Mouse (Mus musculus) midbrain, embryonic 10.5 days (tissue): ENCODE data around the gene Krt36. TPM values are rescaled to one million over a fixed set of nuclear protein-coding genes. Genes with fewer than 3 reads are reported as not detected.

ENCODE experiments used
- DNase-seq: peaks from one replicate; pipeline ENCODE4 v3.0.0-alpha.2; 2017; ENCODE audit warnings: low spot score
- H3K27ac ChIP-seq: fragments of 300-500 bp; sonication (generic); replicated peaks from 2 replicates; pipeline ENCODE4 v1.5.1; 2016; ENCODE audit warnings: mild to moderate bottlenecking
- H3K27me3 ChIP-seq: fragments of 300-500 bp; sonication (generic); 2 replicates; pipeline ENCODE4 v1.6.1; 2016; ENCODE audit warnings: low read depth, mild to moderate bottlenecking; ENCODE audit not compliant: poor library complexity, severe bottlenecking
- H3K36me3 ChIP-seq: fragments of 300-500 bp; sonication (generic); 2 replicates; pipeline ENCODE4 v1.6.1; 2016; ENCODE audit warnings: mild to moderate bottlenecking, moderate library complexity
- H3K4me1 ChIP-seq: fragments of 300-500 bp; sonication (generic); 2 replicates; pipeline ENCODE4 v1.6.1; 2016
- H3K4me3 ChIP-seq: fragments of 300-500 bp; sonication (generic); 2 replicates; pipeline ENCODE4 v1.5.1; 2016; ENCODE audit warnings: mild to moderate bottlenecking, moderate library complexity
- H3K9me3 ChIP-seq: fragments of 300-500 bp; sonication (generic); replicated peaks from 2 replicates; pipeline ENCODE4 v1.6.1; 2016; ENCODE audit warnings: mild to moderate bottlenecking
- WGBS: fragments of 180-500 bp; shearing (Covaris S2); methylation state at CpG from one replicate; pipeline ENCODE4 v1.1.7; 2016; 5-methylcytosine and 5-hydroxymethylcytosine counted together
- polyA plus RNA-seq: library from polyadenylated mRNA; unstranded; fragments of >200 nt; fragmentation: Nextera tagmentation; extraction: Ambion mirVana; gene quantifications from 2 replicates; pipeline ENCODE4 v1.2.1, GENCODE M21; 2016

Krt36 gene
- polyA plus RNA-seq, 1 experiment from 2014 or later = not detected

DNA sequence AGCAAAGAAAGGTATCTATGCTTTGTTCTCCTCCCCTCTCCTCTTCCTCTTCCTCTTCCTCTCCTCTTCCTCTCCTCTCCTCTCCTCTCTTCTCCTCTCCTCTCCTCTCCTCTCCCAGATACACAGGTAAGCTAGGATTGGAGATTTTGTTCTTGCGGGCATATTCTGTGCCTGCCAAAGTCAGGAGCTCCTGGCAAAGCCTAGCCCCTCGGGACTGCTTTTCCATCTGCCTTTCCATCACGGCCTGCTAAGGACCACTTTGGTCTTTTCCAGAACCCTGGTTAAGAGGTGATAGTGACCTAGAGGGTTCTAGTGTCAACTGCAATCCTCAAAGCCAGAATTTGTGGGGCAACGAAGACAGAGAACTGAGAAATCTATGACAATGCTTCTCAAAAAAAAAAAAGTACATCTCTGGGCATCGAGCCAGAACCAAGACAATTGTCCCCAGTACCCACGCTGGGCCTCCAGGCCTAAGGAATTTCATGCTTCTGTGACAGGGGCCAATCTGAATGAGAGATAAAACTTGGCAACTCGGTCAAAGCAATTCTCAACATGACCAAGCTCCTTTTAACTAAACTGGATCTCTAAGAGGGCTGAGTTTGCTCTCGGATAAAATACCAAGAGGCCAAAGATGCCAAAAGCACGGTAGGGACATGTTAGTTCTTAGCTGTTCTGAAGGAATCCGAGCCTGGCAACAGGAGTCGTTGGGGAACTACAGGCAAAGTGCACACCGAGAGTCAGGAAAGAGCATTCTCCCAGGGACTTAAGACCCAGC, 39.0 kb downstream of the Krt36 start:
- Histone ChIP-seq H3K36me3 (no peaks in the 10 kb centered on the region), H3K4me3 (no peak overlapping the region), H3K27me3 (no peaks in the 10 kb centered on the region), H3K9me3 (no peaks in the 10 kb centered on the region), H3K4me1 (no peaks in the 10 kb centered on the region), H3K27ac (no peak overlapping the region)
- 82% methylated on average over 12 of the region's 12 CpGs for WGBS
- DNase-seq = no peak

DNA sequence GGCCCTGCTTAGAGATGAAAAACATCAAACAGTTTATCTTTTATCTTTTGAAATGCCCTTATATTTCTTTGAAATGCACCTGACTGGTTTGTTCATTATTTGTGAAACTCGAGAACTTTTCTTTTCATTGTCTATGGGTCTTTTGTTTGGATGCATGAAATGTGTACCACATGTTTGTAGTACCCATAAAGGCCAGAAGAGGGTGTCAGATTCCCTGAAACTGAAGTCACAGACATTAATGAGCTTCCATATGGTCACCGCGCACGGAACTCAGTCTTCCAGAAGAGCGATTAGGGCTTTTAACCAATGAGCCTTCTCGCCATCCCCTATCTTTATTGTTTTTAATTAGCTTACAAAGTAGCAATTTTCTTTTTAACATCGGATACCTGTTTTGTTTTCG, 46.6 kb downstream of the Krt36 start:
- 66% methylated on average over 8 of the region's 8 CpGs for WGBS
- DNase-seq = no peak
- H3K27me3 ChIP-seq = no peaks in the 10 kb centered on the region
- H3K36me3 ChIP-seq = no peaks in the 10 kb centered on the region
- H3K4me3 ChIP-seq = no peak overlapping the region
- no peaks in the 10 kb centered on the region for H3K9me3 ChIP-seq
- no peaks in the 10 kb centered on the region for H3K4me1 ChIP-seq
- no peak overlapping the region for H3K27ac ChIP-seq

DNA sequence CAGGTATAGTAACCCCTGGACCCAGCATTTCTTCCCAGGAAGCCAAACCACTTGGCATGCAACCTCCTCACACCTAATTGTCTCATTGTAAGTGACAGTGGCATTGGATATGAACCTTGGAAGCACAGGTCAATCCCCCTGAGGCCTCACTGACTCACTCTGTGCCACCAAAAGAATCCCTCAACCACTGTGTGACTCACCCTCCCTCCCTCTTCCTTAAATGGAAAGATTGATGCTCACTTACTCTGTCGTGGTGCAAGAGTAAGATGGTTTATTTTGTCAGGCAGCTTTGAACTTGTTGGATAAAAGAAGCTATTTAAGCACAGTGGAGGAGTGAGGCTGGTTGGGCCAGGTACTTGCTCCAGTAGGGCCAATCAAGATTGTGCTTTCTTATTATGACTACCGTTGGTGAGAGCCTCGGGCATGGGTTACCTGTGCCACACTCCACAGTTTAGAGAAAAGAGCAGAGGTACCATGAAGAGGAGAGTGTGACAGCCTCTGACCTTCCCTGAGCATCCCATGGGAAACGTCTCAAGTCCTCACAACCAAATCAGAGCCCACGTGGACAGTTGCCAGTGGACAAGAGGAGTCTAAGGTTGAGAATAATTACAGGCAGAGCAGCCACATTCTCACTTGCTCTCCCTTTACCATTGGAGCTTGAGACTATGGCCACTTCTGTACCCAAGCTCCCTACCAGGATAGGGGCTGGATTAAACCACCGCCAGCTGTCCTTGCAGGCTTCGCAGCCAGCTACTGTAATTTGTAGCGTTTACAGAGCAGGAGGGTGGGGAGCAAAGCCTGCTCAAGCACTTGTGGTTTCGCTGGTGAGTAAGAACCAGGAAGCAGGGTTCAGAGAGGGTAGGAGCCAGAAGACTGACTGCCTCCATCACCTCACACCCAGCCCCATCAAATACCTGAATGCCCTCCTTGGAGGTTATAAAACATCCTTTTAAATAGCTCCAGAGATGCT, 49.5 kb downstream of the Krt36 start:
- no peaks in the 10 kb centered on the region for H3K9me3 ChIP-seq
- no peak overlapping the region for H3K27ac ChIP-seq
- H3K36me3 ChIP-seq = no peaks in the 10 kb centered on the region
- DNase-seq = no peak
- H3K4me3 ChIP-seq = no peak overlapping the region
- no peaks in the 10 kb centered on the region for H3K4me1 ChIP-seq
- 82% methylated on average over 9 of the region's 9 CpGs for WGBS
- H3K27me3 ChIP-seq = no peaks in the 10 kb centered on the region

Other genes starting within 250 kb of the Krt36 start
- not detected in 2 replicates for gene Gm11568, start 247.7 kb downstream of the Krt36 start, polyA plus RNA-seq
- gene Gm11559, start 241.2 kb downstream of the Krt36 start, polyA plus RNA-seq = not detected in 2 replicates
- not detected in 2 replicates for gene Krtap9-1, start 232.2 kb downstream of the Krt36 start, polyA plus RNA-seq
- not detected in 2 replicates for gene Gm11567, start 226.4 kb downstream of the Krt36 start, polyA plus RNA-seq
- not detected in 2 replicates for gene Krtap31-1, start 197.7 kb downstream of the Krt36 start, polyA plus RNA-seq
- not detected in 2 replicates for gene Gm11565, start 190.9 kb downstream of the Krt36 start, polyA plus RNA-seq
- not detected in 2 replicates for gene Krtap31-2, start 169.3 kb downstream of the Krt36 start, polyA plus RNA-seq
- gene Krtap9-5, start 157.2 kb downstream of the Krt36 start, polyA plus RNA-seq = not detected in 2 replicates
- not detected in 2 replicates for gene Krtap29-1, start 126.6 kb downstream of the Krt36 start, polyA plus RNA-seq
- not detected in 2 replicates for gene Krtap16-1, start 119.0 kb downstream of the Krt36 start, polyA plus RNA-seq
- gene Krtap17-1, start 111.6 kb downstream of the Krt36 start, polyA plus RNA-seq = not detected in 2 replicates
- not detected in 2 replicates for gene Krt33a, start 89.4 kb downstream of the Krt36 start, polyA plus RNA-seq
- not detected in 2 replicates for gene Krt33b, start 75.8 kb downstream of the Krt36 start, polyA plus RNA-seq
- not detected in 2 replicates for gene Krt34, start 64.1 kb downstream of the Krt36 start, polyA plus RNA-seq
- gene Krt31, start 55.1 kb downstream of the Krt36 start, polyA plus RNA-seq = not detected in 2 replicates
- not detected in 2 replicates for gene Krt32, start 17.4 kb downstream of the Krt36 start, polyA plus RNA-seq
- gene Krt35, start 9.4 kb downstream of the Krt36 start, polyA plus RNA-seq = not detected in 2 replicates
- not detected in 2 replicates for gene Krt13, start 15.9 kb upstream of the Krt36 start, polyA plus RNA-seq
- 0.74 and 1.8 TPM in 2 replicates for gene Krt15, start 30.3 kb upstream of the Krt36 start, polyA plus RNA-seq
- 5.9 and 6.3 TPM in 2 replicates for gene Krt19, start 43.0 kb upstream of the Krt36 start, polyA plus RNA-seq
- gene Krt9, start 87.6 kb upstream of the Krt36 start, polyA plus RNA-seq = not detected in 2 replicates
- 1.0 and 1.2 TPM in 2 replicates for gene Krt14, start 101.9 kb upstream of the Krt36 start, polyA plus RNA-seq
- not detected in 2 replicates for gene Krt16, start 143.3 kb upstream of the Krt36 start, polyA plus RNA-seq
- 0.12 and 0.16 TPM in 2 replicates for gene Krt17, start 155.4 kb upstream of the Krt36 start, polyA plus RNA-seq
- not detected in 2 replicates for gene Krt42, start 164.2 kb upstream of the Krt36 start, polyA plus RNA-seq
- gene Eif1, start 214.3 kb upstream of the Krt36 start, polyA plus RNA-seq = 1,709 and 1,814 TPM in 2 replicates
- 0.56 TPM in 1 of 2 replicates, not detected in the other for gene Gast, start 228.8 kb upstream of the Krt36 start, polyA plus RNA-seq